Mouse (Mus musculus) forebrain, embryonic 12.5 days (tissue): ENCODE measurements around the gene Galnt10. TPM values are rescaled to one million over a fixed set of nuclear protein-coding genes. Genes with fewer than 3 reads are reported as not detected.

Experiments
- ATAC-seq: fragments of 200-750 bp; cut with Nextera tagmentation; 2 replicates; pipeline ENCODE4 v1.8.0; 2017; ENCODE audit warnings: moderate TSS enrichment; ENCODE audit not compliant: low FRiP score
- H3K27ac ChIP-seq: fragments of 300-500 bp; sonication (generic); 2 replicates; pipeline ENCODE4 v1.5.1; 2016; ENCODE audit warnings: mild to moderate bottlenecking
- H3K27me3 ChIP-seq: fragments of 300-500 bp; sonication (generic); 2 replicates; pipeline ENCODE4 v1.6.1; 2016; ENCODE audit warnings: mild to moderate bottlenecking
- H3K36me3 ChIP-seq: fragments of 300-500 bp; sonication (generic); replicated peaks from 2 replicates; pipeline ENCODE4 v1.6.1; 2016; ENCODE audit warnings: mild to moderate bottlenecking
- H3K4me1 ChIP-seq: fragments of 300-500 bp; sonication (generic); 2 replicates; pipeline ENCODE4 v1.6.1; 2016
- H3K4me2 ChIP-seq: fragments of 300-500 bp; sonication (generic); 2 replicates; pipeline ENCODE4 v1.6.1; 2016; ENCODE audit warnings: mild to moderate bottlenecking, moderate library complexity
- H3K4me3 ChIP-seq: fragments of 300-500 bp; sonication (generic); replicated peaks from 2 replicates; pipeline ENCODE4 v1.5.1; 2016; ENCODE audit warnings: mild to moderate bottlenecking
- H3K9ac ChIP-seq: fragments of 300-500 bp; sonication (generic); 2 replicates; pipeline ENCODE4 v1.6.1; 2016; ENCODE audit warnings: mild to moderate bottlenecking
- H3K9me3 ChIP-seq: fragments of 300-500 bp; sonication (generic); 2 replicates; pipeline ENCODE4 v1.6.1; 2016
- WGBS: fragments of 180-500 bp; shearing (Covaris S2); methylation state at CpG from one replicate; pipeline ENCODE4 v1.1.7; 2016; 5-methylcytosine and 5-hydroxymethylcytosine counted together
- polyA plus RNA-seq: library from polyadenylated mRNA; unstranded; fragments of >200 nt; fragmentation: Nextera tagmentation; extraction: Ambion mirVana; gene quantifications from 2 replicates; pipeline ENCODE4 v1.2.1, GENCODE M21; 2016

Gene Galnt10
- polyA plus RNA-seq, 1 experiment from 2014 or later: 16.8 TPM

DNA sequence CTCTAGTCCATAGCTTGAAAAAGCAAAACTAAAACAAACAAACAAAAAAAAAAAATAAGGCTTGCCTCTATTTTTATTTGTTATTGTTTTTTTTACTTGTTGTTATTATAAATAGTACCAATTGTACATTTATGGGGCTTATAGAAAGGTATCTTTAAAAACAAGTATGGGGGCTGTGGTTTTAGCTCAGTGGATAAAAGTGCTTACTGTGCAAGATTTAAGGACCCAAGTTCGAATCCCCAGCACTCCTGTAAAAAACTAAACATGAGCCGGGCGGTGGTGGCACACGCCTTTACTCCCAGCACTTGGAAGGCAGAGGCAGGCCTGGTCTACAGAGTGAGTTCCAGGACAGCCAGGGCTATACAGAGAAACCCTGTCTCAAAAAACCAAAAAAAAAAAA lies 116.1 kb downstream of the Galnt10 start:
- no peak overlapping the region for H3K4me2 ChIP-seq
- H3K27ac ChIP-seq: no peak overlapping the region
- peaks cover 23% of the 10 kb centered on the region for H3K27me3 ChIP-seq
- H3K9ac ChIP-seq: no peak overlapping the region
- 92% methylated on average over 4 of the region's 4 CpGs for WGBS
- H3K4me1 ChIP-seq: peaks cover 20% of the 10 kb centered on the region
- H3K9me3 ChIP-seq: no peaks in the 10 kb centered on the region
- H3K36me3 ChIP-seq: peaks cover 7% of the 10 kb centered on the region
- no peak overlapping the region for H3K4me3 ChIP-seq
- no peak for ATAC-seq

GRCm38 (mm10) chr11:57764124-57764523 lies 118.9 kb downstream of the Galnt10 start:
- no peak for ATAC-seq
- peaks cover 44% of the 10 kb centered on the region for H3K27me3 ChIP-seq
- H3K9ac ChIP-seq: no peak overlapping the region
- H3K4me1 ChIP-seq: peaks cover 28% of the 10 kb centered on the region
- no peak overlapping the region for H3K4me2 ChIP-seq
- no peak overlapping the region for H3K4me3 ChIP-seq
- no peaks in the 10 kb centered on the region for H3K9me3 ChIP-seq
- H3K36me3 ChIP-seq: peaks cover 7% of the 10 kb centered on the region
- 83% methylated on average over 3 of the region's 3 CpGs for WGBS
- H3K27ac ChIP-seq: no peak overlapping the region

GRCm38 (mm10) chr11:57766617-57767016 lies 121.4 kb downstream of the Galnt10 start:
- Histone ChIP-seq H3K27ac (0 out of 2 replicates have a peak overlapping the region, but pooled peaks have one; percentile 19), H3K4me2 (no peak overlapping the region), H3K4me1 (peaks cover 16% of the 10 kb centered on the region), H3K4me3 (no peak overlapping the region), H3K9ac (no peak overlapping the region), H3K9me3 (no peaks in the 10 kb centered on the region), H3K27me3 (peaks cover 65% of the 10 kb centered on the region), H3K36me3 (peaks cover 7% of the 10 kb centered on the region)
- no peak for ATAC-seq
- WGBS: 56% methylated on average over 12 of the region's 12 CpGs

- no peak for ATAC-seq
- Histone ChIP-seq H3K27me3 (peaks cover 70% of the 10 kb centered on the region), H3K9ac (no peak overlapping the region), H3K36me3 (peaks cover 7% of the 10 kb centered on the region), H3K9me3 (no peaks in the 10 kb centered on the region), H3K4me3 (no peak overlapping the region), H3K4me1 (peaks cover 16% of the 10 kb centered on the region), H3K4me2 (no peak overlapping the region), H3K27ac (peak overlapping the region; percentile 19; the same call in 1 of the 2 replicates)
- 22% methylated on average over 6 of the region's 6 CpGs for WGBS
Measured at GRCm38 (mm10) chr11:57767171-57767570, 121.9 kb downstream of the Galnt10 start.

DNA sequence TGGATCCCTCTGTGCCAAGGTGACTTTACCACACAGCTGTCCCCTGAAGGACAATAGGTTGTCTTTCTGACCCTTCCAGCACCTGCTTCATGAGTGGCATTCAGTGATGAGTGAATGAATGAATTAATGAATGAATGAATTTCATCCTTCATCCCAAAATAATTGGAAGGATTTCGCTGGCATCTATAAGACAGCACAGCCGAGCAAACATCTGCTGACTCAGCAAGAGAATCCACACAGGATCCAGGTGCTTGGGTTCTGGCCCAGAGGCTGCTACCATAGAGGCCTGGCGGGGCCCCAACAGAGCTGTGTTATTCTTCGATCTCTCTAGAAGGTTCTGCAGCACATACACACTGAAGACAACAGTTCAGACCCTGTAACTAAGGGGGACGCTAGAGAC lies 125.5 kb downstream of the Galnt10 start:
- H3K4me1 ChIP-seq: peaks cover 39% of the 10 kb centered on the region
- no peaks in the 10 kb centered on the region for H3K9me3 ChIP-seq
- no peak overlapping the region for H3K27ac ChIP-seq
- H3K9ac ChIP-seq: no peak overlapping the region
- no peak overlapping the region for H3K4me3 ChIP-seq
- no peak overlapping the region for H3K4me2 ChIP-seq
- no peaks in the 10 kb centered on the region for H3K36me3 ChIP-seq
- WGBS: 86% methylated on average over 5 of the region's 5 CpGs
- no peak for ATAC-seq
- H3K27me3 ChIP-seq: peaks cover 89% of the 10 kb centered on the region

DNA sequence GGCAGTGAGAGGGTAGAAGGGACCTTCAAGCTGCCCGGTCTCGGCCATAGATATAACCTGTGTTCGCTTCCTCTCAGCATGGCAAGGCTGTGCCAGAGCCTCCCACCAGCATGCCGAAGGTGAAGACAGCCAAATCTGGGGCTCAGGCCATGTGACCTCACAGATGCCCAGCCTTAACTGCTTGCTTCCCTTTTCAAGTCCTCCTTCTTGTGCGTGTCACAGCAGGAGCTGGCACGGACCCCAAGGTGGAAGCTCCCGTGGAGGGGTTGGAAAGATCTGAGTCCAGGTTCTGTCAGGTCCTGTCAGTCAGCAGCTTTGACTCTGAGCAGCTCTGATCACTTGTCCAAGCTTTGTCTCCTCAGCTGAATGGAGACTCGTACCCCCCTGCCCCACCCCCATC lies 126.4 kb downstream of the Galnt10 start:
- Histone ChIP-seq H3K9ac (no peak overlapping the region), H3K9me3 (no peaks in the 10 kb centered on the region), H3K4me2 (no peak overlapping the region), H3K36me3 (no peaks in the 10 kb centered on the region), H3K4me3 (no peak overlapping the region), H3K4me1 (peaks cover 37% of the 10 kb centered on the region), H3K27me3 (peaks cover 89% of the 10 kb centered on the region), H3K27ac (no peak overlapping the region)
- 93% methylated on average over 8 of the region's 8 CpGs for WGBS
- no peak for ATAC-seq

DNA sequence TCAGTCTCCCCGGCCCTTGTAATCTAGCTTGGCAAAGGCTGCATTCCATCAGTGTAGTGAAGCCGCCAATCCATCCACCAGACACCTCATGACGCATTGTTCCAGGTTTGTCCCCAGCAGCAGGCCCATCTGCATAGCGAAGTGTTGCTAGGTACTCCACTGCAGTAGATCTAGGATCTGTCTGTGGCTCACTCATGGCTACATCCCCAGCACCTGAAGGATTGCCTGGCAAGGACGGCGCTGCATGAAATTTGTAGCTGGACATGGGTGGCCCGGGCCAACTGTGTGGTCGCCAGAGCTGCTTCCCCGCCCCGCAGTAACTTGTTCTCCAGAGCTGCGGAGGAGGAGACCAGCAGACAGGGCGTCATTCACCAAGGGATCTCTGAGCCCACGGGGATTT lies 128.2 kb downstream of the Galnt10 start:
- WGBS: 5% methylated on average over 13 of the region's 13 CpGs
- Histone ChIP-seq H3K4me3 (no peak overlapping the region), H3K4me2 (peak overlapping the region; percentile 25), H3K9ac (no peak overlapping the region), H3K27ac (peak overlapping the region; percentile 46; the same call in 1 of the 2 replicates), H3K4me1 (peaks cover 32% of the 10 kb centered on the region), H3K36me3 (no peaks in the 10 kb centered on the region), H3K9me3 (no peaks in the 10 kb centered on the region), H3K27me3 (peaks cover 91% of the 10 kb centered on the region)
- peak; percentile 50; the same call in 1 of the 2 replicates for ATAC-seq

GRCm38 (mm10) chr11:57773936-57774335 lies 128.7 kb downstream of the Galnt10 start:
- peak; percentile 84 for ATAC-seq
- H3K9me3 ChIP-seq: no peaks in the 10 kb centered on the region
- peak overlapping the region; percentile 25 for H3K4me2 ChIP-seq
- no peaks in the 10 kb centered on the region for H3K36me3 ChIP-seq
- H3K27me3 ChIP-seq: peaks cover 91% of the 10 kb centered on the region
- no peak overlapping the region for H3K9ac ChIP-seq
- H3K4me1 ChIP-seq: peaks cover 36% of the 10 kb centered on the region
- no peak overlapping the region for H3K4me3 ChIP-seq
- peak overlapping the region; percentile 46; the same call in 1 of the 2 replicates for H3K27ac ChIP-seq
- 2% methylated on average over 4 of the region's 4 CpGs for WGBS

DNA sequence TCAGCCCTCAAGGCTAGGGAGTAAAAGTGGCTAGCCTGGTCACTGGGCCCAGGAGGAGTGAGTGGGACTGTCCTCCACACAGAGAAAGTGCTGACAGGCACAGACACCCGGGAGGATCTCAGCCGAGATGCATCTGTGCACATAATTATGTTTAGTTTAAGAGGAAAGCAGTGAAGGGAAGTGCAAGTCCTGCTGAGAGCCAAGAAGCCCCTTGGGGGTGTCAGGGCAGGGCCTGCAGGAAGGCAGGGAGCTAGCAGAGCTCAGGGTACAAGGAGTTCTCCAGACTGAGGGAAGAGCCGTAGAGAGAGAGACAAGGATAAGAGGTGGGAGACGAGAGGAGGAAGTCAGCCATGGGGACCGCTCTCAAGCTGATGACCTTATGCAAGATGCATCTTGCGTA lies 130.6 kb downstream of the Galnt10 start:
- H3K4me2 ChIP-seq: no peak overlapping the region
- H3K27ac ChIP-seq: no peak overlapping the region
- no peaks in the 10 kb centered on the region for H3K36me3 ChIP-seq
- peaks cover 85% of the 10 kb centered on the region for H3K27me3 ChIP-seq
- 75% methylated on average over 6 of the region's 6 CpGs for WGBS
- no peaks in the 10 kb centered on the region for H3K9me3 ChIP-seq
- no peak overlapping the region for H3K9ac ChIP-seq
- no peak for ATAC-seq
- peaks cover 36% of the 10 kb centered on the region for H3K4me1 ChIP-seq
- H3K4me3 ChIP-seq: no peak overlapping the region

DNA sequence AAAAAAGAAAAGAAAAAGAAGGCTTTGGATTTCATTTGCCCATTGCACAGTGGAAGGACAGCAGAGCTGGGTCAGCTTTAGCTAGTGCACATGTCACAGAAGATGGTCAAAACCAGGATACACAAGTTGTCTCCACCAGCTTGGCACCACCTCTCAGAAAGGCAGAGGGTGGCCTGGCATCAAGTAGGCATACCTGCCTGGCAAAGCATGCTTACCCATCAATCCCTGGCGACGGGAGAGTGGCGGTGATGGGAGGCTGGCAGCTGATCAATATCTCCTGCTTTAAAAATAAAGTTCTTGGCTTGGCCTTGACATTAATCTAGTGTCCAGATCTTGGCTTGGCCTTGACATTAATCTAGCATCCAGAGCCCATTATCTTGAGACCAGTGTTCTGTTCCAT lies 131.3 kb downstream of the Galnt10 start:
- Histone ChIP-seq H3K4me1 (peaks cover 36% of the 10 kb centered on the region), H3K27me3 (peaks cover 80% of the 10 kb centered on the region), H3K36me3 (no peaks in the 10 kb centered on the region), H3K27ac (no peak overlapping the region), H3K4me3 (no peak overlapping the region), H3K9ac (no peak overlapping the region), H3K4me2 (no peak overlapping the region), H3K9me3 (no peaks in the 10 kb centered on the region)
- no peak for ATAC-seq
- 99% methylated on average over 3 of the region's 3 CpGs for WGBS

DNA sequence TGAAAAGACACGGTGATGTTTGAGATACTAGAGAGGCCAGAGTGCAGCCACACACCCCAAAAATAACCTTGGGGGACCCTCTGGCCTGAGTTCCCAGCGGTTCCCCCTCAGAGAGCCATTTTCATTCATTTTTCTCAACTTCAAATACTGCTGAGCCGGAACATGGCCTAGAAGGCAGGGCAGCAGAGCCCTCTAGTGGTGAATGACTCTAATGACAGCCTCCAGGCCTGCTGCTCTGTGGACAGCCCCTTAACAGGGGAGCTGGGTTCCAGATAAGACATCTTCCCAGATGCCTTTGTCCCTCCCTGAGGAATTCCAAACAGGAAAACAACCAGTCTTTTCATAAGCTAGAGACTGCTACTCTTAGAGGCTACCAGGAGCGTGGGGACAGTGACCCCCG lies 133.1 kb downstream of the Galnt10 start:
- no peaks in the 10 kb centered on the region for H3K36me3 ChIP-seq
- peak; percentile 54; the same call in 1 of the 2 replicates for ATAC-seq

GRCm38 (mm10) chr11:57779824-57780223 lies 134.6 kb downstream of the Galnt10 start:
- Histone ChIP-seq H3K9ac (no peak overlapping the region), H3K27me3 (peaks cover 61% of the 10 kb centered on the region)

More for the DNA sequence above, 133.1 kb downstream of the Galnt10 start:
- Histone ChIP-seq H3K27me3 (peaks cover 68% of the 10 kb centered on the region), H3K4me1 (peaks cover 31% of the 10 kb centered on the region), H3K9me3 (no peaks in the 10 kb centered on the region), H3K4me2 (no peak overlapping the region), H3K4me3 (no peak overlapping the region), H3K27ac (no peak overlapping the region), H3K9ac (no peak overlapping the region)
- WGBS: 18% methylated on average over 5 of the region's 5 CpGs

More at GRCm38 (mm10) chr11:57779824-57780223, 134.6 kb downstream of the Galnt10 start:
- 90% methylated on average over 14 of the region's 14 CpGs for WGBS
- Histone ChIP-seq H3K4me2 (no peak overlapping the region), H3K27ac (no peak overlapping the region), H3K4me3 (no peak overlapping the region), H3K4me1 (peaks cover 17% of the 10 kb centered on the region; the same call in 1 of the 2 replicates), H3K36me3 (0 out of 2 replicates have a peak, but pooled peaks cover 3% of the 10 kb centered on the region), H3K9me3 (no peaks in the 10 kb centered on the region)
- no peak for ATAC-seq
